Mouse (Mus musculus): ENCODE measurements around the gene Ptgfr.

Ptgfr gene

DNA sequence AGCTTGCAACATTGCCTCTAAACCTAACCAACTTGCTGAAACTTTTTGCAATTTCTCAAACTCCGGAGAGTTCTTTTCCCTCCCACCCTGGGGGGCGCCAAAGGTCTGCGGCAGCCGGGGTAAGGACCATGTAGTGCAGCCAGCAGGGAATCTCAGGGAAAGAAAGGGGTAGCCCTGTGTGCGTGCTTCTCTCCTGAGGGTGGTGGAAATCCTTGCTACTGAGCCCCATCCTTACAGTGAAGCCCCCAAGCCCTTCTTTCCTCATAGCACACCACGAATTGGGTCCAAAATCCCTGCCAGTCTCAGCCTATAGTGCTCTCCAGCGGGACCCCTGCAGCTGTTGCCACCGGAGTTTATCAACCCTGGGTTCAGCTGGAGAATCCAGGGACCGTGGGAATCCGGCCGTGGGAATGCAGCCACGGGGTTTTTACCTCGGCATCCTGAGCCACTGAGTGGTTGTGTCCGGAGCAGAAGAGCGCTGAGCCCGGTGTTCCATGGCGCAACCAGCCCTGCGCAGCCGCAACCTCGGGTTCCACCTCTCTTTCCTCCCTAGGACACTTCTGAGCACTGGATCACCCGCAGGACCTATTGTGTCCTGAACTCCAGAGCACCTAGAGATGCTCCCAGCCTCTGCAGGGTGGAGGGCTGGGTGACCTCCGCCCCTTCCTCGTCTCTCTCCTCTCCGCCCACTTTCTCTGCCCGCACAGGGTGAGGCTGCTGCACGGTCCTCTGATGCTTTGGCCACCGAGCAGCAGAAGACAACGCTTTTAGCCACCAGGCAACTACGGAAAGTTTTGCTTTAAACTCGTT lies at the start of gene Ptgfr:
Gene Ptgfr, minus strand, starts transcription at position 760 of the 810 bp plus-strand sequence.
- DNase-seq (ENCODE audit: low read depth, low spot score) = no peak

- no peak for DNase-seq (ENCODE audit: low read depth, low spot score)
These were observed 46.5 kb upstream of the Ptgfr start for GRCm38 (mm10) chr3:151883881-151884280.

GRCm38 (mm10) chr3:151879981-151880380 lies 42.6 kb upstream of the Ptgfr start:
- no peak for DNase-seq (ENCODE audit: low read depth, low spot score)

DNA sequence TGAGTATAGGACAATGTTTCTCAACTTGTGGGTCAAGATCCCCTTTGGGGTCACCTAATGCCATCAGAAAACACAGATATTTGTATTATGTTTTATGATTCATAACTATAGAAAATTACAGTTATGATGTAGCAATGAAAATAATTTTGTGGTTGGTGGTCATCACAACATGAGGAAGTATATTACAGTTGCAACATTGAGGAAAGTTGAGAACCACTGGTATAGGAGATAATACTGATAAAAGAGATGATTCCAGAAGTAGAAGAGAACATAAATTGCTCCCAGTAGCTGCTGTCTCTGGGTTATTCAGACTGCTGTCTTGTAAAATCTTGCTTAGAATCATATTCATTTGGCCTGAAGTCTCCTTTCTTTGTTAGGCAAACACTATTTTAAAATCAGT lies 31.5 kb upstream of the Ptgfr start:
- no peak for DNase-seq (ENCODE audit: low read depth, low spot score)

- no peak for DNase-seq (ENCODE audit: low read depth, low spot score)
These were observed 13.9 kb upstream of the Ptgfr start for GRCm38 (mm10) chr3:151851344-151851743.

DNA sequence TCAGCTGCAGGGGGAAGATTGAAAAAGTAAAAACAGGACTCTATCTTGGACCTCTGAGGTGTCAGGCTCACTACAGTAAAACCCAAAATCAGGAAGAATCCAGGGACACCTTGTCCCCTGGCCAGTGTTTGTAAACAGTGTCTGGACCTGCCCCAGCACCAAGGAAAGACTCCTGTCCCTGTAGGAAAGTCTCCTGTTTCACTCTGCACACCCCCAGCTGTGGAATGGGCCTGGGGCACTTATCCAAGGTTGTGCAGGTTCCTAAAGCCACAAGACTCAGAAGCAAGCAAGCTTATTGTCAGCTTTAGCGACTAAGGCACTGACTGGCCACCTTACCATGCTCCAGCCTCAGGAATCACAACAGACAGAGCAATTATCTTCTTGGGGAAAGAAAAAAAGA lies 13.2 kb upstream of the Ptgfr start:
- no peak for DNase-seq (ENCODE audit: low read depth, low spot score)

DNA sequence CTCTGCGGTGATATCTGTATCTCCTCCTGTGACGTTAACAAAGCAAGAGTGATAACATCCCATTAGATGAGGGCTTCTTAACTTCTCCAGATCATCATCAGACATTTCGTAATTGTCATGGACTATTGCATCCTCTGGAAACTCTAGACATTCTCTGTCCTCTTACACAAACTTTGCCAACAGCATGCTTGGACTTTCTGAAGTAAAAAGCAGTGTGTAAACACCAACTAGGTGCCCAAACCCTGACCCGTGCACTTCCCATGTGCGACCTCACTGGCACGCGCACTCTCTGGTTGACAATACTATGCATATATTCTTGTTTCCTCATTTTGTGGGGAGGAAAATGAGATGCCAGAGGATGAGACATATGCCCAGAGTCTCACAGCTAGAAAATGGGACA lies 8.9 kb upstream of the Ptgfr start:
- DNase-seq (ENCODE audit: low read depth, low spot score) = no peak

DNA sequence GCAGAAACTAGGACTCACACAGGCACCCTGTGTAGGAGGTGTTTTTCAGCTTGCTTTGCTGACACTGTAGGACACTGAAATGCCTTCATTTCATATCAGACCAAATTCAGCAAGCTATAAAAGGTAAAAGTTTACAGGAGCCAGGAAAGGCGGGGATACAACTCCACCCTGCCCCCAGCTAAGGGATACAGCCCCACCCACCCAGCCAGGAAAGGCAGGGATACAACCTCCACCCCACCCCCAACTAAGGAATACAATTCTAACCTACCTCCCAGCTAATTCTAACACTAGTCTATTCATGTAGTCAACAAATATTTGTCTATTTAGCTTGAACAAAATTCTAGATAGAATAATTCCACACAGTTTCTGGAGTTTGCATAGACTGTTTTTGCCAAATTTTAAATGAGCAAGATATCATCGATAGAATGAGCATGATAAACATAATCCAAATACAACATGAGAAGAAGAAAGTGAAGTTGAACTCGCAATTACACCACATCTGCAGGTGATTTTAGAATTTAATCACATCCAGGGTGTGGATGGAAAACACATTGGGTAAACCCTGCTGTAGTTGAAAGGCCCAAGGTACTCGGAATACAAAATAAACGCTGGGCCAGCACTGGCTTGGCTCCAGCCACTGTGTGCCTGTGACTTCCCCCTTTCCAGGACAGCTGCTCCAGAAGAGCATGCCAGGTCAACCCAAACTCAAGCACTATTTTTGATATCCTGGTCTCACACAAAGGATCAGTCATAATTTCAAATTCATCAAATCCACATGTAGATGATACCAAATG lies 7.1 kb upstream of the Ptgfr start:
- no peak for DNase-seq (ENCODE audit: low read depth, low spot score)

- no peak for DNase-seq (ENCODE audit: low read depth, low spot score)
These were observed 3.3 kb upstream of the Ptgfr start for GRCm38 (mm10) chr3:151840688-151841087.

- DNase-seq (ENCODE audit: low read depth, low spot score) = no peak
These were observed 942 bp upstream of the Ptgfr start for GRCm38 (mm10) chr3:151838372-151838771.

DNA sequence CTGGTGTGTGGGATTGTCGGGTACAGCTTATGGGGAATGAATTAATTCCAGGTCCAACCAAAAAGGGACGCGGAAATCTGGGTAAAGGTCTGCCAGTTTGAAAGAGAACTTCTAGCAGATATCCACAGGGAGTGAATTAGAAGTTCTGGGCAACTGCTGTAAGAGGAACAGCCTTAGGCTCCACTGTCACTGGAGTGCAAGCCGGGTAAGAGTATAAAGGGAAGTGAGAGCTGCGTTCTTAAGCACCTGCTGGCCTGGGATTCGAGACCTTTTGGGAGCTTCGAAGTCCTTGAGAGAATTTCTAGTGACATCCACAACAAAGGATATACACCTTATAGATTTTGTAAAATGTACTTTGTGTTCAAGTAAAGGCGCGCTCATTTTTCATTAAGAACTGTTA lies 319 bp upstream of the Ptgfr start:
- DNase-seq (ENCODE audit: low read depth, low spot score) = no peak

- no peak for DNase-seq (ENCODE audit: low read depth, low spot score)
These were observed 979 bp downstream of the Ptgfr start for GRCm38 (mm10) chr3:151836451-151836850.

- no peak for DNase-seq (ENCODE audit: low read depth, low spot score)
These were observed 1.6 kb downstream of the Ptgfr start for GRCm38 (mm10) chr3:151835831-151836230.

- DNase-seq (ENCODE audit: low read depth, low spot score) = no peak
These were observed 9.3 kb downstream of the Ptgfr start for GRCm38 (mm10) chr3:151827950-151828610.

DNA sequence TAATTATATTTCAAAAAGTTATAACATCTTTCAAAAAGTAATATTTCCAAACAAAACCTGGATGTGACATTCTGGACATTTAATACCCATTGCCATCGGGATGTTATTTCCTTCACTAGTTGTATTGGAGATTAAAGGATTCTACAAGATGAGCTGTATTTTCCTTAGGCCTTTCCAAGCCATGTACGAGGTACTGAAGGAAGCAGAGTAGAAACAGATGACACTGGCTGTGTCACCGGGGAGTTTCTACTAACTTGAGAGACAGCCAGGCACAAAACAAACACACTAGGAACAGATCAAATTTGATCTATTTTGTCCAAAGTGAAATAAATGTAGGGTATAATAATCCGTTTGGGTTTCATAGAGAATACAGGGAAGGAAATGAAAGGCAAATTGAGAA lies 17.6 kb downstream of the Ptgfr start:
- DNase-seq (ENCODE audit: low read depth, low spot score) = no peak

GRCm38 (mm10) chr3:151818265-151818664 lies 19.2 kb downstream of the Ptgfr start:
- DNase-seq (ENCODE audit: low read depth, low spot score) = peak; percentile 3

GRCm38 (mm10) chr3:151808613-151809012 lies 28.8 kb downstream of the Ptgfr start:
- no peak for DNase-seq (ENCODE audit: low read depth, low spot score)

GRCm38 (mm10) chr3:151788622-151789021 lies 48.8 kb downstream of the Ptgfr start:
- DNase-seq (ENCODE audit: low read depth, low spot score) = no peak

DNA sequence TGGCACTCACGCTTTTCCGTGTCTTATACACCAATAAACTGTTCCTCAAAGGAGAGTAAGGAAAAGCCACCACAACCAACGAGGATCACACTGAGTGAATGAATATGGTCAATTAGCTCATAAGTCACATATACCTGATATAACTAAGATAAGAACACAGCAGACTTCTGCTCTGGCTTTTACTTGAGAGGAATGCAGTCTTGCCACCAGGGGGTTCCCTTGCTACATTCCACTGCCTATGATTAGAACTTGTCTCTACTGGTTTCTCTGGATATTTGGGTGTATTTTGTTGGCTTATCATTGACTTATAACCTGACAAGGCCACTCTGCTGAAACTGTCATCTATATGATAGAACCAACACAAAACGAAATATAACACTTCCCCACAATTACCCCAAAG lies 62.3 kb downstream of the Ptgfr start:
- DNase-seq (ENCODE audit: low read depth, low spot score) = no peak

GRCm38 (mm10) chr3:151771074-151771473 lies 66.4 kb downstream of the Ptgfr start:
- DNase-seq (ENCODE audit: low read depth, low spot score) = peak; percentile 44

GRCm38 (mm10) chr3:151749737-151750136 lies 87.7 kb downstream of the Ptgfr start, which contains the start of gene Ifi44:
Gene Ifi44, minus strand, starts transcription at chr3:151749960.
- peak; percentile 4 for DNase-seq (ENCODE audit: low read depth, low spot score)

GRCm38 (mm10) chr3:151748514-151748913 lies 88.9 kb downstream of the Ptgfr start:
- no peak for DNase-seq (ENCODE audit: low read depth, low spot score)

All from CD4-positive, CD25-positive, alpha-beta regulatory T cell, adult 2 months (primary cell).